Mouse (Mus musculus): ENCODE results near the gene Lpin2. TPM values are rescaled to one million over a fixed set of nuclear protein-coding genes. Genes with fewer than 3 reads are reported as not detected.

Gene Lpin2
- total and polyA plus RNA-seq, 3 experiments = 22.4 to 32.1 TPM; not detected in 1

GRCm38 (mm10) chr17:71184356-71185111, 2.2 kb downstream of the Lpin2 start:
- Histone ChIP-seq H3K9me3 (replicated peaks; ENCODE audit: insufficient read depth, low read length) (no peaks in the 10 kb centered on the region), H3K79me2 (ENCODE audit: control insufficient read depth, insufficient read depth, low read length, poor library complexity) (peaks cover 53% of the 10 kb centered on the region), H3K4me3 (ENCODE audit: control insufficient read depth in 1 of 2, insufficient read depth in 1 of 2, low read depth in 2 of 2, low read length in 2 of 2) (peak overlapping the region; percentile 83 to 100), H3K27ac (ENCODE audit: control insufficient read depth, low read depth, low read length) (peak overlapping the region; percentile 60), H3K27me3 (ENCODE audit: control insufficient read depth in 1 of 2, insufficient read depth in 2 of 2, low read length in 2 of 2) (no peaks in the 10 kb centered on the region), H3K9ac (ENCODE audit: control insufficient read depth, low read depth, low read length, poor library complexity, severe bottlenecking) (peak overlapping the region; percentile 95), H3K4me1 (ENCODE audit: control insufficient read depth in 1 of 2, insufficient read depth in 2 of 2, low read length in 2 of 2) (peaks cover 15 to 35% of the 10 kb centered on the region in 2 experiments), H3K36me3 (ENCODE audit: control insufficient read depth in 1 of 2, insufficient read depth in 2 of 2, low read length in 2 of 2) (peaks cover 0 to 40% of the 10 kb centered on the region in 2 experiments; a peak in 2 of 4 replicates)
- DNase-seq (ENCODE audit: low read depth, low spot score) = peak; percentile 79
- no peak for TF ChIP-seq CHD2 (IDR thresholded peaks at IDR 0.05; ENCODE audit: low read length)
- 0 out of 2 replicates have a peak, but pooled peaks have one; percentile 18 for TF ChIP-seq ZNF384 (IDR thresholded peaks at IDR 0.05; ENCODE audit: low read depth, low read length)
- 0 out of 2 replicates have a peak, but pooled peaks have one; percentile 41 for TF ChIP-seq TBP (IDR thresholded peaks at IDR 0.05; ENCODE audit: low read depth, low read length)
- 0 out of 4 replicates have a peak, but pooled peaks of 1 of the 2 experiments have one; percentile 6 for TF ChIP-seq EP300 (IDR thresholded peaks at IDR 0.05; ENCODE audit: low read depth in 1 of 2, low read length in 2 of 2)
- no peak for TF ChIP-seq MYB (IDR thresholded peaks at IDR 0.05; ENCODE audit: low read depth, low read length)
- no peak for TF ChIP-seq HCFC1 (IDR thresholded peaks at IDR 0.05; ENCODE audit: low read depth, low read length)
- peak; percentile 55; the same call in 1 of the 2 replicates for TF ChIP-seq MAX (IDR thresholded peaks at IDR 0.05; ENCODE audit: low read length)
- TF ChIP-seq KAT2A (conservative IDR thresholded peaks at IDR 0.05; ENCODE audit: low read depth, low read length) = no peak
- no peak for TF ChIP-seq RCOR1 (IDR thresholded peaks at IDR 0.05; ENCODE audit: low read depth, low read length)
- peak; percentile 62 for TF ChIP-seq MXI1 (IDR thresholded peaks at IDR 0.05; ENCODE audit: low read depth, low read length)
- TF ChIP-seq USF1 (IDR thresholded peaks at IDR 0.05; ENCODE audit: low read depth, low read length) = no peak
- no peak for TF ChIP-seq CHD1 (IDR thresholded peaks at IDR 0.05; ENCODE audit: low read depth, low read length)
- no peak for TF ChIP-seq MAFK (IDR thresholded peaks at IDR 0.05; ENCODE audit: borderline replicate concordance, low read depth, low read length)
- TF ChIP-seq ZMIZ1 (IDR thresholded peaks at IDR 0.05; ENCODE audit: low read depth, low read length) = no peak
- TF ChIP-seq USF2 (IDR thresholded peaks at IDR 0.05; ENCODE audit: borderline replicate concordance in 1 of 2, insufficient read depth in 1 of 2, low read depth in 1 of 2, low read length in 2 of 2) = no peak
- peak; percentile 91 for TF ChIP-seq GATA1 (IDR thresholded peaks at IDR 0.05; ENCODE audit: low read depth, low read length)
- TF ChIP-seq TAL1 (IDR thresholded peaks at IDR 0.05; ENCODE audit: low read length) = peak; percentile 21; the same call in 1 of the 2 replicates
- TF ChIP-seq GABPA (IDR thresholded peaks at IDR 0.05; ENCODE audit: low read depth, low read length) = no peak
- TF ChIP-seq POLR2AphosphoS5 (IDR thresholded peaks at IDR 0.05; ENCODE audit: borderline replicate concordance, low read depth, low read length) = no peak
- TF ChIP-seq SMC3 (IDR thresholded peaks at IDR 0.05; ENCODE audit: low read depth, low read length) = no peak
- peak; percentile 20; the same call in 1 of the 2 replicates for TF ChIP-seq NELFE (IDR thresholded peaks at IDR 0.05; ENCODE audit: low read depth, low read length)
- TF ChIP-seq NRF1 (IDR thresholded peaks at IDR 0.05; ENCODE audit: insufficient read depth, low read depth, low read length, poor library complexity, severe bottlenecking) = no peak
- peak; percentile 76 for TF ChIP-seq SIN3A (IDR thresholded peaks at IDR 0.05; ENCODE audit: low read length)
- TF ChIP-seq BHLHE40 (IDR thresholded peaks at IDR 0.05; ENCODE audit: borderline replicate concordance, low read depth, low read length) = no peak
- TF ChIP-seq CTCF (IDR thresholded peaks at IDR 0.05 in 2 of 3, conservative IDR thresholded peaks at IDR 0.05 in 1 of 3; ENCODE audit: control insufficient read depth in 1 of 3, insufficient read depth in 1 of 3, low read depth in 2 of 3, low read length in 3 of 3, poor library complexity in 1 of 3, severe bottlenecking in 1 of 3) = no peak
- 0 out of 2 replicates have a peak, but pooled peaks have one; percentile 29 for TF ChIP-seq MEF2A (IDR thresholded peaks at IDR 0.05; ENCODE audit: extremely low read depth, insufficient replicate concordance, low read depth, low read length, poor library complexity, severe bottlenecking)
- peak; percentile 35; the same call in 1 of the 2 replicates for TF ChIP-seq ETS1 (IDR thresholded peaks at IDR 0.05; ENCODE audit: low read depth, low read length)
- no peak for TF ChIP-seq TCF12 (IDR thresholded peaks at IDR 0.05; ENCODE audit: low read depth, low read length)
- no peak for TF ChIP-seq UBTF (IDR thresholded peaks at IDR 0.05; ENCODE audit: borderline replicate concordance, insufficient read depth, low read depth, low read length)
- TF ChIP-seq ZC3H11A (IDR thresholded peaks at IDR 0.05; ENCODE audit: low read depth, low read length) = no peak
- no peak for TF ChIP-seq ELF1 (IDR thresholded peaks at IDR 0.05; ENCODE audit: low read depth, low read length)
- no peak for TF ChIP-seq JUND (IDR thresholded peaks at IDR 0.05; ENCODE audit: low read depth, low read length)
- no peak; a peak in 1 of 4 replicates for TF ChIP-seq POLR2A (IDR thresholded peaks at IDR 0.05; ENCODE audit: control insufficient read depth in 1 of 2, insufficient read depth in 1 of 2, low read depth in 1 of 2, low read length in 2 of 2, poor library complexity in 1 of 2)
- no peak for TF ChIP-seq RAD21 (IDR thresholded peaks at IDR 0.05; ENCODE audit: low read depth, low read length)
- no peak for TF ChIP-seq MAZ (IDR thresholded peaks at IDR 0.05; ENCODE audit: low read depth, low read length)
